In genomic region chr19:8517721-8518120, GRCm38 (mm10) we compare ENCODE assay signal across 8 mouse cellular contexts.
DNase-seq lines count a peak whose midpoint lies in the region; ATAC-seq and TF ChIP-seq lines count a peak whose summit lies in the region.
"Not testable (repeated sequence)": the region's sequence is repeated elsewhere in the genome, so short reads cannot be mapped to it uniquely, and the experiment has no call there.

No protein-coding gene starts in this region.

- peak overlapping the region; percentile 77 for H3K27ac ChIP-seq in heart, adult 2 months
- not testable (repeated sequence) for H3K27ac ChIP-seq in heart, embryonic 15.5 days; liver, embryonic 13.5 days; lung, embryonic 16.5 days (ENCODE audit: low read length)
- peak overlapping the region; percentile 69 for H3K27ac ChIP-seq in small intestine, adult 2 months (ENCODE audit: insufficient read depth, low read depth, low read length)

- not testable (repeated sequence) for H3K9ac ChIP-seq in heart, adult 2 months (ENCODE audit: low read depth, low read length); heart, embryonic 15.5 days; lung, embryonic 16.5 days (ENCODE audit: low read length)
- H3K9ac ChIP-seq in liver, embryonic 13.5 days = peak overlapping the region; percentile 65; the same call in 1 of the 2 replicates

- DNase-seq in CD4-positive, CD25-positive, alpha-beta regulatory T cell, adult 2 months (ENCODE audit: low read depth, low spot score) = peak; percentile 50
- DNase-seq in adrenal gland, adult 2 months = peak; percentile 12
- not testable (repeated sequence) for DNase-seq in heart, adult 2 months
- DNase-seq in liver, embryonic 13.5 days = peak; percentile 1
- peak; percentile 24 for DNase-seq in thymus, postnatal 14 days

- H3K79me2 ChIP-seq in heart, adult 2 months (replicated peaks; ENCODE audit: control insufficient read depth, insufficient read depth, low read length) = not testable (repeated sequence)

- not testable (repeated sequence) for H3K36me3 ChIP-seq in heart, adult 2 months (ENCODE audit: control insufficient read depth, insufficient read depth, low read length); heart, embryonic 15.5 days; liver, embryonic 13.5 days; lung, embryonic 16.5 days (ENCODE audit: control insufficient read depth, insufficient read depth, low read length); small intestine, adult 2 months (ENCODE audit: control insufficient read depth, insufficient read depth, low read length)

- not testable (repeated sequence) for TF ChIP-seq POLR2A in heart, adult 2 months (IDR thresholded peaks at IDR 0.05; ENCODE audit: insufficient read depth, low read depth, low read length); small intestine, adult 2 months (IDR thresholded peaks at IDR 0.05; ENCODE audit: low read depth, low read length)

- peak; percentile 42 for TF ChIP-seq CTCF in heart, adult 2 months (IDR thresholded peaks at IDR 0.05)
- not testable (repeated sequence) for TF ChIP-seq CTCF in small intestine, adult 2 months (IDR thresholded peaks at IDR 0.05; ENCODE audit: extremely low read depth, insufficient read length, insufficient replicate concordance, low read depth, low read length)

- not testable (repeated sequence) for TF ChIP-seq EP300 in heart, adult 2 months (IDR thresholded peaks at IDR 0.05; ENCODE audit: insufficient read depth, low read depth, low read length)

- intact Hi-C loops in heart, adult 2 months (cut with DNase I) = not testable (repeated sequence)

- ATAC-seq in heart, embryonic 15.5 days (replicated peaks; ENCODE audit: insufficient number of reproducible peaks, insufficient read depth, low FRiP score, low read depth); liver, embryonic 13.5 days (ENCODE audit: low read depth); lung, embryonic 16.5 days (ENCODE audit: low read depth): not testable (repeated sequence)

- H3K27me3 ChIP-seq in heart, adult 2 months (ENCODE audit: control insufficient read depth, insufficient read depth, low read length); heart, embryonic 15.5 days; liver, embryonic 13.5 days; lung, embryonic 16.5 days (ENCODE audit: control insufficient read depth, insufficient read depth, low read depth, low read length); small intestine, adult 2 months (ENCODE audit: control insufficient read depth, insufficient read depth, low read length): not testable (repeated sequence)

- peak overlapping the region; percentile 44 for H3K4me3 ChIP-seq in heart, adult 2 months
- H3K4me3 ChIP-seq in heart, embryonic 15.5 days = peak overlapping the region; percentile 47
- peak overlapping the region; percentile 65 for H3K4me3 ChIP-seq in liver, embryonic 13.5 days (replicated peaks)
- H3K4me3 ChIP-seq in lung, embryonic 16.5 days (ENCODE audit: low read length); small intestine, adult 2 months (ENCODE audit: low read depth, low read length): not testable (repeated sequence)

- peak overlapping the region; percentile 54 for H3K4me2 ChIP-seq in heart, embryonic 15.5 days
- H3K4me2 ChIP-seq in liver, embryonic 13.5 days = peak overlapping the region; percentile 66
- peak overlapping the region; percentile 51 for H3K4me2 ChIP-seq in lung, embryonic 16.5 days (ENCODE audit: low read depth, low read length)

- not testable (repeated sequence) for H3K9me3 ChIP-seq in heart, embryonic 15.5 days (replicated peaks); liver, embryonic 13.5 days (replicated peaks); lung, embryonic 16.5 days (ENCODE audit: control insufficient read depth, low read length)

- H3K4me1 ChIP-seq in heart, adult 2 months (ENCODE audit: control insufficient read depth, insufficient read depth, low read length); heart, embryonic 15.5 days (replicated peaks); liver, embryonic 13.5 days (replicated peaks); lung, embryonic 16.5 days (replicated peaks; ENCODE audit: control insufficient read depth, insufficient read depth, low read length); small intestine, adult 2 months (ENCODE audit: control insufficient read depth, insufficient read depth, insufficient read length, low read length): not testable (repeated sequence)

- 65% methylated on average over 6 of the region's 6 CpGs for WGBS in heart, adult 2 months
- 75% methylated on average over 6 of the region's 6 CpGs for WGBS in heart, embryonic 15.5 days
- 51% methylated on average over 6 of the region's 6 CpGs for WGBS in liver, embryonic 13.5 days (ENCODE audit: insufficient replicate concordance)
- whole genome bisulfite sequencing in lung, embryonic 16.5 days = 76% methylated on average over 6 of the region's 6 CpGs
- WGBS in small intestine, adult 2 months = 24% methylated on average over 6 of the region's 6 CpGs
